Mouse (Mus musculus): ENCODE data around the gene Zfp217.

- no peak for TF ChIP-seq POLR2A (IDR thresholded peaks at IDR 0.05; ENCODE audit: low read depth, low read length)
- no peak for TF ChIP-seq CTCF (IDR thresholded peaks at IDR 0.05; ENCODE audit: extremely low read depth, insufficient read length, insufficient replicate concordance, low read depth, low read length)
These were observed 18.5 kb downstream of the Zfp217 start for GRCm38 (mm10) chr2:170129248-170129922.
